ENCODE assay signal across 26 mouse cellular contexts in the genomic region with DNA sequence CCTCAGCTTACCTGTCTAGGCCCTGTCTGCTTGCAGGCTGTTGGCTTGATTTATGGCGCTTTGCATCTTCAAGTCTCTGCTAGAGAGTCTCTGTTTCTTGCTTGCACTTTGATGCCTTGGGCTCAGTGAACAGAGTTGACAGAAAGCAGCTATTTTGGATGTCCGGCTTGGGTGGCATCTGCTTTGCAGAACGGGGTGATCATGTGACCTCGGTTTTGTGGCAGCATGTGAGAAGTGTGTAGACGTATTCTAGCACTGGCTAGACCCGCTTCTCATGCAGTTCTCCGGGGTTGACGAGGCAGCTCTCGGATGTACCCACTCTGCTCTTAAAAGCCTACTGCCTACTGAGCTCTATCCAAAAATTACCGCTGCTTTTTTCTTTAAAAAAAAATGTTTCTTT.
"Had no signal": no experiment of that assay in that cellular context is flagged by ENCODE, and none has a peak within 500 bp of the region (broad histone marks: within the 10 kb centered on the region; RNA-seq: fewer than 3 reads in every experiment).

No protein-coding gene starts in this region.

- ATAC-seq: hindbrain, postnatal 0 days; intestine, embryonic 16.5 days had no signal

- DNase-seq: gastrocnemius, adult 2 months; gastrocnemius, postnatal 10 days; gastrocnemius, postnatal 36 days; heart, adult 11 months; heart, postnatal 14 days; heart, postnatal 36 days; kidney, adult 11 months; kidney, adult 2 months; kidney, adult 9 months; kidney, postnatal 14 days; kidney, postnatal 36 days; layer of hippocampus, adult 9-11 months; layer of hippocampus, postnatal 36 days; left cerebral cortex, postnatal 4 days had no signal

- H3K36me3 ChIP-seq: heart, embryonic 15.5 days; hindbrain, embryonic 13.5 days; hindbrain, embryonic 15.5 days; limb, embryonic 15.5 days had no signal

- H3K9me3 ChIP-seq: heart, embryonic 13.5 days; heart, embryonic 15.5 days; hindbrain, embryonic 13.5 days; hindbrain, embryonic 15.5 days; kidney, embryonic 15.5 days; limb, embryonic 13.5 days; limb, embryonic 15.5 days had no signal

- H3K27me3 ChIP-seq: heart, embryonic 13.5 days; heart, embryonic 15.5 days; hindbrain, embryonic 13.5 days; hindbrain, embryonic 15.5 days; kidney, embryonic 15.5 days; limb, embryonic 13.5 days; limb, embryonic 15.5 days had no signal

- H3K9ac ChIP-seq: heart, embryonic 13.5 days; heart, embryonic 15.5 days; hindbrain, embryonic 13.5 days; hindbrain, embryonic 15.5 days; kidney, embryonic 15.5 days; limb, embryonic 13.5 days; limb, embryonic 15.5 days had no signal

- H3K27ac ChIP-seq: gastrocnemius, adult 2 months; heart, adult 2 months; heart, embryonic 13.5 days; heart, embryonic 15.5 days; hindbrain, embryonic 13.5 days; hindbrain, embryonic 15.5 days; hindbrain, postnatal 0 days; kidney, embryonic 15.5 days; kidney, postnatal 0 days; limb, embryonic 13.5 days; limb, embryonic 15.5 days had no signal

- H3K4me3 ChIP-seq: gastrocnemius, adult 2 months; heart, adult 2 months; heart, embryonic 13.5 days; heart, embryonic 15.5 days; hindbrain, embryonic 13.5 days; hindbrain, embryonic 15.5 days; kidney, embryonic 15.5 days; limb, embryonic 13.5 days; limb, embryonic 15.5 days had no signal

- H3K4me2 ChIP-seq: heart, embryonic 11.5 days; heart, embryonic 13.5 days; heart, embryonic 15.5 days; hindbrain, embryonic 13.5 days; hindbrain, embryonic 15.5 days; kidney, embryonic 15.5 days; limb, embryonic 13.5 days; limb, embryonic 15.5 days had no signal
